Mouse (Mus musculus): ENCODE results near the gene Pklr. TPM values are rescaled to one million over a fixed set of nuclear protein-coding genes. Genes with fewer than 3 reads are reported as not detected.
"Not testable (repeated sequence)": the region's sequence is repeated elsewhere in the genome, so short reads cannot be mapped to it uniquely, and the experiment has no call there.

Pklr gene
- polyA plus RNA-seq, 1 experiment from 2014 or later, result 0.30 TPM

DNA sequence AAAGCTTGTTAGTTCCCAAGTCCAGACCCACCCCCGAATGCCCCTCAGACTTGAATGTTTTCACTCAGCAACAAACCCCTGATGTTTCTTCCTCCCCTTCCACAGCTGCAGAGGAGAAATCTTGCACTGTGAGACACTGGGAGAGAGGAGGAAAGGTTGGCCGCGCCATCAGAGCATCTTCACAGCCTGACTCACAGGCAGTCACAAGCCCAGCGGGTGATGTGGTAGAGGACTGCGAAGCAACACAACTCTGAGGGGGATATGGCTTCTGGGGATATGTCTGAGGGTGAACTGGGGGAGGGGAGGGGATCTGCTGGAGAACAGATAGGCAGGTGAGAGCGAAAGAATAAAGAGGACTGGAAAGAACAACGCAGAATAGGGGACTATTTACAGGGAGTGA lies 22.7 kb downstream of the Pklr start:
- Histone ChIP-seq H3K27ac (ENCODE audit: low read length) (peak overlapping the region; percentile 76; the same call in 1 of the 2 replicates), H3K9me3 (replicated peaks; ENCODE audit: control insufficient read depth, low read length, poor library complexity, severe bottlenecking) (no peaks in the 10 kb centered on the region), H3K36me3 (ENCODE audit: control insufficient read depth, insufficient read depth, low read length) (no peaks in the 10 kb centered on the region), H3K9ac (ENCODE audit: low read depth, low read length) (peak overlapping the region; percentile 87), H3K4me2 (ENCODE audit: low read length) (peak overlapping the region; percentile 80), H3K4me1 (ENCODE audit: control insufficient read depth, insufficient read depth, low read length) (peaks cover 16% of the 10 kb centered on the region), H3K27me3 (ENCODE audit: control insufficient read depth, insufficient read depth, low read depth, low read length) (no peaks in the 10 kb centered on the region), H3K4me3 (ENCODE audit: low read depth, low read length) (peak overlapping the region; percentile 92)
- ATAC-seq, result peak; percentile 26; the same call in 1 of the 2 replicates
- WGBS, result 13% methylated on average over 7 of the region's 7 CpGs

GRCm38 (mm10) chr3:89159211-89159610 lies 23.3 kb downstream of the Pklr start:
- no peaks in the 10 kb centered on the region for H3K9me3 ChIP-seq (replicated peaks; ENCODE audit: control insufficient read depth, low read length, poor library complexity, severe bottlenecking)
- H3K27ac ChIP-seq (ENCODE audit: low read length), result peak overlapping the region; percentile 76
- ATAC-seq, result peak; percentile 30; the same call in 1 of the 2 replicates
- under 1% methylated on average over 13 of the region's 13 CpGs for WGBS
- no peaks in the 10 kb centered on the region for H3K27me3 ChIP-seq (ENCODE audit: control insufficient read depth, insufficient read depth, low read depth, low read length)
- peak overlapping the region; percentile 92 for H3K4me3 ChIP-seq (ENCODE audit: low read depth, low read length)
- no peaks in the 10 kb centered on the region for H3K36me3 ChIP-seq (ENCODE audit: control insufficient read depth, insufficient read depth, low read length)
- H3K4me2 ChIP-seq (ENCODE audit: low read length), result peak overlapping the region; percentile 80
- H3K9ac ChIP-seq (ENCODE audit: low read depth, low read length), result peak overlapping the region; percentile 87
- peaks cover 21% of the 10 kb centered on the region for H3K4me1 ChIP-seq (ENCODE audit: control insufficient read depth, insufficient read depth, low read length)

DNA sequence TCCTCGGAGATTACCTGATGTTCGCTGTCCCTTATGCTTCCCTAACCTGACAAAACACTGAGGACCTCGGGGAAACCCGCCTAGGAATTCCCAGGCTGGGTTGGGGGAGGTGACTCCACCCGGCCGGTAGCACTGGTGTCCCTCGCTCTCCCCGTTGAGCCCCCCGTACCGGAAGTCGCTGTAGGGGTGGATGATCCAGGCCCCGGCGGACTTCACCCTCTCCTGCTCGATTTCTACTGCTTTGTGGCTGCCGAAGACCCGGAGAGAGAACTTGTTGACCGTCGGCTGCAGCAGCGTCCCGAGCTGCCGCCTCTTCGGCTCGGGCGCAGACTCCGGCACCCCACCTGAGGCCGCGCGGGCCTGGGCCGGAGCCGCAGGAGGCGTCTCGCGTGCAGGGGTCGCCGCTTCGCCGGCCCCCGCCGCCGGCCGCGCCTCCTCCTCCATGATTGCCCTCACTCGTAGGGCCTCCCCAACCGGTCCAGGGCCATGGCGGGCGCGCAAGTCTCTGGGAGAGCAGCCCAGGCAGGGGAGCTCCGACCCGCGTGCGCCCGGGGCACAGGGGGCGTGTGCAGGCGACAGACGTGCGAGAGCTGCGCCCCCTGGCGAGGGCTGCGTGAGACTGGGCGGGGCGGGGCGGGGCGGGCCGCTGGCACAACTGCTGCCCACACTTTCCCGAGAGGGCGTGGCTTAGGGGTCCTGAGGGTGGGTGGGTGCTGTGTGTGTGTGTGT lies 23.8 kb downstream of the Pklr start, which contains the start of gene Hcn3:
Hcn3 (minus strand) TSS at position 581 of the 729 bp plus-strand sequence.
- ATAC-seq, result peak; percentile 83
- Histone ChIP-seq H3K27ac (ENCODE audit: low read length) (peak within 1 kb of the TSS; percentile 76), H3K9ac (ENCODE audit: low read depth, low read length) (peak within 1 kb of the TSS; percentile 87), H3K4me2 (ENCODE audit: low read length) (peak within 1 kb of the TSS; percentile 80), H3K9me3 (replicated peaks; ENCODE audit: control insufficient read depth, low read length, poor library complexity, severe bottlenecking) (no peaks in the 10 kb centered on the region), H3K27me3 (ENCODE audit: control insufficient read depth, insufficient read depth, low read depth, low read length) (no peaks in the 10 kb centered on the region), H3K36me3 (ENCODE audit: control insufficient read depth, insufficient read depth, low read length) (no peaks in the 10 kb centered on the region), H3K4me3 (ENCODE audit: low read depth, low read length) (peak within 1 kb of the TSS; percentile 92), H3K4me1 (ENCODE audit: control insufficient read depth, insufficient read depth, low read length) (peaks cover 22% of the 10 kb centered on the region)
- whole genome bisulfite sequencing, result under 1% methylated on average over 64 of the region's 66 CpGs

DNA sequence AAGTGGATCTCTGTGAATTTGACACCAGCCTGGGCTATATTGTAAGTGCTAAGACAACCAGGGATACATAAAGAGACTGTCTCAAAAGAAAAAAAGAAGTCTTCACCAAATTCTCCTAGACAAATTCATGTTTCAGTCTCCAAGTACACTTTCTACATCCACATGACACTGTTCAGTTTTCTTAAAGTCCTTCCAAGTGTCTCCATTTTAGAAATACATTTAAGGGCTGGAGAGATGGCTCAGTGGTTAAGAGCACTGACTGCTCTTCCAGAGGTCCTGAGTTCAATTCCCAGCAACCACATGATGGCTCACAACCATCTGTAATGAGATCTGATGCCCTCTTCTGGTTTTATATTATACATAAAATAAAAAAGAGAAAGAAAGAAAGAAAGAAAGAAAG lies 25.3 kb downstream of the Pklr start:
- not testable (repeated sequence) for H3K9ac ChIP-seq (ENCODE audit: low read depth, low read length); H3K4me3 ChIP-seq (ENCODE audit: low read depth, low read length); H3K4me2 ChIP-seq (ENCODE audit: low read length); H3K27me3 ChIP-seq (ENCODE audit: control insufficient read depth, insufficient read depth, low read depth, low read length); H3K27ac ChIP-seq (ENCODE audit: low read length); H3K9me3 ChIP-seq (replicated peaks; ENCODE audit: control insufficient read depth, low read length, poor library complexity, severe bottlenecking); H3K36me3 ChIP-seq (ENCODE audit: control insufficient read depth, insufficient read depth, low read length); ATAC-seq
- peaks cover 34% of the 10 kb centered on the region for H3K4me1 ChIP-seq (ENCODE audit: control insufficient read depth, insufficient read depth, low read length)

GRCm38 (mm10) chr3:89161786-89162185 lies 25.8 kb downstream of the Pklr start:
- no peaks in the 10 kb centered on the region for H3K9me3 ChIP-seq (replicated peaks; ENCODE audit: control insufficient read depth, low read length, poor library complexity, severe bottlenecking)
- H3K9ac ChIP-seq (ENCODE audit: low read depth, low read length), result no peak overlapping the region
- H3K27ac ChIP-seq (ENCODE audit: low read length), result no peak overlapping the region
- peaks cover 37% of the 10 kb centered on the region for H3K4me1 ChIP-seq (ENCODE audit: control insufficient read depth, insufficient read depth, low read length)
- H3K4me3 ChIP-seq (ENCODE audit: low read depth, low read length), result no peak overlapping the region
- 86% methylated on average over 4 of the region's 4 CpGs for WGBS
- H3K4me2 ChIP-seq (ENCODE audit: low read length), result no peak overlapping the region
- ATAC-seq, result no peak
- no peaks in the 10 kb centered on the region for H3K36me3 ChIP-seq (ENCODE audit: control insufficient read depth, insufficient read depth, low read length)
- no peaks in the 10 kb centered on the region for H3K27me3 ChIP-seq (ENCODE audit: control insufficient read depth, insufficient read depth, low read depth, low read length)

DNA sequence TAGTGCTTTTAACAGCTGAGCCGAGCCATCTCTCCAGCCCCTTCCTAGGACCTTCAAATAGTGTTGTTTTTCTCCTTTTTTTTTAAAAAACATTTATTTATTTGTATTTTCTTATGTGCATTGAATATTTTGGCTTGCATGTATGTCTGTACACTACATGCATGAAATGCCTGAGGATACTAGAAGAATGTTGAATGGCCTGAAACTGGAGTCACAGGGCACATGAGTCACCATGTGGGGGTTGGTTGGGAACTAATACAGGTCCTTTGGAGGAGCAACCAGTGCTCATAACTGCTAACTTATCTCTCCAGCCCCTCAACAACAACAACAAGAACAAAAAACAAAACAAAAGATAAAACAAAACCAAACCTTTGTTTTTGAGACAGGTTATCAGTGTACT lies 27.2 kb downstream of the Pklr start:
- H3K9ac ChIP-seq (ENCODE audit: low read depth, low read length), result no peak overlapping the region
- no peak overlapping the region for H3K4me2 ChIP-seq (ENCODE audit: low read length)
- H3K27ac ChIP-seq (ENCODE audit: low read length), result no peak overlapping the region
- peaks cover 30% of the 10 kb centered on the region for H3K4me1 ChIP-seq (ENCODE audit: control insufficient read depth, insufficient read depth, low read length)
- 91% methylated on average over 1 of the region's 1 CpGs for WGBS
- no peaks in the 10 kb centered on the region for H3K27me3 ChIP-seq (ENCODE audit: control insufficient read depth, insufficient read depth, low read depth, low read length)
- no peak overlapping the region for H3K4me3 ChIP-seq (ENCODE audit: low read depth, low read length)
- no peak for ATAC-seq
- H3K9me3 ChIP-seq (replicated peaks; ENCODE audit: control insufficient read depth, low read length, poor library complexity, severe bottlenecking), result no peaks in the 10 kb centered on the region
- no peaks in the 10 kb centered on the region for H3K36me3 ChIP-seq (ENCODE audit: control insufficient read depth, insufficient read depth, low read length)

DNA sequence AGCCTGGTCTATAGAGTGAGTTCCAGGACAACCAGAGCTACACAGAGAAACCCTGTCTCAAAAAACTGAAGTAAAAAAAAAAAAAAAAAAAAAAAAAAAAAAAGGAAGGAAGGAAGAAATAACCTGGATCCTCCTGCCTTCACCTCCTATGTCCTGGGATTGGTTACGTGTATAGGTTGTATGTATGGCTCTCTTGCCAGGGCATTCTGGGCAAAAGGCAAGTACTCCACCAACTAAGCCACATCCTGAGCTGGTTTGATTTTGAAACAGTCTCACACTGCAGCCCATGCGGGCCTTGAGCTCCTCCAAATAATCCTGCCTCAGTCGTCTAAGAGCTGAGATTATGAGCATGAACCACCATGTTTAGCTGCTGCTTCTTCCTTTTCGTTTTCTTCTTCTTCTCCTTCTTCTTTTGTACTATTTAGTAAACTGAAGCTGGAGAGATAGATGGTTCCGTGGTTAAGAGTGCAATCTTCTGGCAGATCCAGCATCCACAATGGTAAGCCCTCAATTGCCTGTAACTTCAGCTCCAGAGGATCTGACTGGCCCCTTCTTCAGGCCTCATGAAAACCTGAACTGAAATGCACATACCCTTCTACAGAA lies 27.8 kb downstream of the Pklr start:
- Histone ChIP-seq H3K36me3 (ENCODE audit: control insufficient read depth, insufficient read depth, low read length) (peaks cover 4% of the 10 kb centered on the region; the same call in 1 of the 2 replicates), H3K27me3 (ENCODE audit: control insufficient read depth, insufficient read depth, low read depth, low read length) (no peaks in the 10 kb centered on the region), H3K4me1 (ENCODE audit: control insufficient read depth, insufficient read depth, low read length) (peaks cover 24% of the 10 kb centered on the region), H3K4me3 (ENCODE audit: low read depth, low read length) (peak overlapping the region; percentile 96; the same call in 1 of the 2 replicates), H3K4me2 (ENCODE audit: low read length) (peak overlapping the region; percentile 91), H3K27ac (ENCODE audit: low read length) (peak overlapping the region; percentile 94; the same call in 1 of the 2 replicates), H3K9ac (ENCODE audit: low read depth, low read length) (no peak overlapping the region), H3K9me3 (replicated peaks; ENCODE audit: control insufficient read depth, low read length, poor library complexity, severe bottlenecking) (no peaks in the 10 kb centered on the region)
- no peak for ATAC-seq
- 81% methylated on average over 5 of the region's 5 CpGs for WGBS

DNA sequence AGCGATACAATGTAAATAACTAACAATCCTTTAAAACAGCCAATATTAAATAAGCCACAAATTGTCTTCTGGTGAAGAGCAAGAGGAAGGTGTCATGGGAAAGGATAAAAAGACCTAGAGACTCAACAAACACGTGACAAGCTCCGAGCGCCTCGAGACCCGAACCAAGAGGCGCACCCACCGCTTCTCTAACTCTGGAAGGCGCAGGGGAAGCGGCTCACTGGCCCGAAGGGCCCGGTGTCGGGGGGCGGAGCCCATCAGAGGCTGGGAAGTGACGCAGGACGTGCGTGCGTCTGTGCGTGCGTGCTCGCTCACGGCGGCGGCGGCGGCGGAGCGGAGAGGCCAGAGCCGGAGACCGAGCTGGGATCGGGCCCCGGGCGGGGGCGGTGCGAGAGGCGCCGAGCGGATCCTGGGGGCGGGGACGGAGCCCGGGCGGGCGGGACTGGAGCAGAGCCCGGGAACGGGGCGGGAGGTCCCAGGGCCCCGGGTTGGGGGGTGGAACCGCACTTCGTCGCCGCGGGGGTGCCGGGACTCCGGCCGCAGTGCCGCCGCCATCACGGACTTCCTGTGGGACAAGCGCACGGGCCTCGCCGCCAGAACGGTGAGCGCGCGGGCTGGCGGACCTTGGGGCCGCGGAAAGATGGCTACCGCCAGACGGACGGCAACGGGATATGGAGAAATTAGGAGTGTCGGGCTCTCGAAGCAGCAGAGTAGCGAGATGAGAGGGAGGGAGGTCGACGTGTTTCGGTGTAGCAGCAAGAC lies 28.7 kb downstream of the Pklr start, which contains the start of gene Clk2:
Clk2 (plus strand) TSS at position 290 of the 762 bp plus-strand sequence.
- Histone ChIP-seq H3K9ac (ENCODE audit: low read depth, low read length) (peak within 1 kb of the TSS; percentile 96), H3K4me3 (ENCODE audit: low read depth, low read length) (peak within 1 kb of the TSS; percentile 96), H3K9me3 (replicated peaks; ENCODE audit: control insufficient read depth, low read length, poor library complexity, severe bottlenecking) (no peaks in the 10 kb centered on the region), H3K4me2 (ENCODE audit: low read length) (peak within 1 kb of the TSS; percentile 91), H3K27ac (ENCODE audit: low read length) (peak within 1 kb of the TSS; percentile 94), H3K27me3 (ENCODE audit: control insufficient read depth, insufficient read depth, low read depth, low read length) (no peaks in the 10 kb centered on the region), H3K36me3 (ENCODE audit: control insufficient read depth, insufficient read depth, low read length) (peaks cover 12% of the 10 kb centered on the region), H3K4me1 (ENCODE audit: control insufficient read depth, insufficient read depth, low read length) (peaks cover 21% of the 10 kb centered on the region)
- under 1% methylated on average over 73 of the region's 79 CpGs for WGBS
- peak; percentile 95 for ATAC-seq

Data from midbrain, embryonic 16.5 days (tissue).